Mouse (Mus musculus) thymus, adult 18-20 months (tissue): ENCODE data around the gene Gm36176.

Source experiments
- DNase-seq, 2 experiments: peaks; one replicate each; pipeline ENCODE4 v3.0.0; 2022; ENCODE audit warnings: mixed read lengths in 2 of 2

Gene Gm36176

DNA sequence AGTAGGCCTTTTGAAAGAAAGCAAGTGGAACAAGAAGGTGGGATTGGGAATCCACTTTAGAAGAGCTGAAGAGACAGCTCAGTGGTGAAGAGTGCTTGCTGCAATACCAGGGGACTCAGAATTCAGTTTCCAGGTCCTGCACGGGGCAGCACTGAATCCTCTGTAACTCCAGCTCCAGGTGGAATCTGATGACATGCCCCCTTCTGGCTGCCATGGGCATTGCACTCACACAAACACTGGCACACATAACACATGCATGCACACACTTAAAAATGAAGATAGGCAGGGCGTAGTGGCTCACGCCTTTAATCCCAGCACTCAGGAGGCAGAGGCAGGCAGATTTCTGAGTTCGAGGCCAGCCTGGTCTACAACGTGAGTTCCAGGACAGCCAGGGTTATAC, 36.0 kb downstream of the Gm36176 start:
- no peak for DNase-seq

DNA sequence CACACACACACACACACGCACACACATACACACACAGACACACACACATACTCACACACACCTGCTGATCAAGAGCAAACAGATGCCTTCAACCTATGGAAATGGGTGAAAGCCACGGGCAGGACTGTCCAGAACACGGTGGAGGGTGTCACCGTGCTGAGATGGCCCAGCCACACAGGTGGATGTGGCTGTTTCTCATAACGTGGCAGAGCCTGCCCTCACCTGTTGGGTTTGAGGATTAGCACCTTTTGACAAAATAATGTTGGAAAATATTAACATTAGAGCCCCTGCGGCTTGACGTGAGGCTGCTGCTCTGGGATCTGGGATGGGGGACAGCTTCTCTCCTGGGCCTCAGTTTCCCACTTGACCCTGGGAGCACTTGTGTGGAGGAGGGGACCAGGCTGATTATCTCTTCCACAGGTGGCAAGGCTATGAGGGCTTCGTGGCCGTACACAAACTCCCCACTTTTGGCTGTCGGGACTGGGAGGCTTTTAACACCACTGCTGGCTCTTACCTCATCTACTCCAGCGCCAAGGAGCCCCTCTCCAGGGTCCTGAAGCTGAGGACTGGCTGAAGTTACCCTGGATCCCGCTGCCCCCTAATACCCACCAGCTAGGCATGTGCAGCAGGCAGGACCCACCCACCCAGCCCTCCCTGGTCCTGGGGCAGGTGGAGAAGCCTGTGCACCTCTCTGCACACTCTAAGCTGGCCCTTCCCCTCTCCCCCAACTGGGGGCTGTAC, 39.6 kb downstream of the Gm36176 start:
- no peak for DNase-seq

DNA sequence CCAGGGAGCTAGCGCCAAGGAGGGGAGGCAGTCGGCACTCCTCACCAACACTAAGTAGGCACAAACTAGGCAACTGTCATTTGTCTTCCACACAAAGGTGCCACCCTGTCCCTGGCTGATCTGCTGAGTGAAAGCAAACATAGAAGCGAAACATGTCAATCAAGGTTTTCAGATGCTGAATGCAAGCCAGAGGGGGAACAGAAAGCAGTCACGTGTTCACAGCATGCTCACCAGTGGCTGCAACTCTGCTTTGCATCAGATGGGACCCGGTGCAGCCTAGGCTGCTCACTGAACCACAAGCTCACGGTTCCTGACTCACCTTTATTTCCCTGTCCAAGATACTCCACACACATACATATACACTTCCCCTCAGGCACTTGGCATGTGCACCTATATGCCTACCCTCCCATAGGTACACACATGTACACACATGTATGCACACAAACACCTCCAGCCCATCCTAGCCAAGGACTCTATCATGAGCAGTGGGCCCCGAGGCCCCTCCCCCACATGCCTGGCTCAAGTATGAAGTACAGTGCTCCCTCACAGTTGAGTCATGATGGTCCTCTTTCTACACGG, 44.5 kb downstream of the Gm36176 start:
- DNase-seq, result no peak

DNA sequence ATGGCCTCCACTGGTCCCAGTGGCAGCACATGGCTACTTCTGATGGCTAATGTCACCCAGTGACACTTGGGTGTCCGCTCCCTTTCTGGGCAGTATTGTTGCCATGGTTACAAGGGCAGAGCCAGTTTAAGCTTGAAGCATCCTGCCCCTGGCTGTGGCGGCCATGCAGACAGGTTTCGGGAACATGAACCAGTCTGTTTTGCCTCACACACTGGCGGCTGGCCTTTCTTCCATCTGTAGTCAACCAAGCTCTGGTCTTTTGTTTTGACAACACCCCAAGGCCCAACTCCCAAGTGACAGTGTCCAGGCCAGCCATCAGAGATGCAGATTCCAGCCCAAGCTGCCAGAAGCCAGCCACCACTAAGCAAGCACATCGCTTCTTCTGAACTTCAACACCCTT, 49.0 kb downstream of the Gm36176 start:
- no peak for DNase-seq
